Mouse (Mus musculus) lung, adult 2 months (tissue): ENCODE results near the gene Ebf1. TPM values are rescaled to one million over a fixed set of nuclear protein-coding genes. Genes with fewer than 3 reads are reported as not detected.

Experiments used
- DNase-seq: peaks from one replicate; pipeline ENCODE4 v3.0.0; 2022
- H3K4me1 ChIP-seq: fragments of 200-500 bp; 2 replicates; pipeline ENCODE4 v1.6.1; 2011; ENCODE audit warnings: low read length; ENCODE audit not compliant: control insufficient read depth, insufficient read depth
- H3K4me3 ChIP-seq: fragments of 200-500 bp; replicated peaks from 2 replicates; pipeline ENCODE3; 2011; ENCODE audit warnings: low read depth, mild to moderate bottlenecking, control low read depth, low read length; ENCODE audit errors: extremely low read depth
- CTCF ChIP-seq: fragments of 200-500 bp; IDR thresholded peaks from 2 replicates; pipeline ENCODE4 v1.5.1; 2011; ENCODE audit warnings: mild to moderate bottlenecking, low read length, control low read depth; ENCODE audit not compliant: insufficient read depth
- POLR2A ChIP-seq: fragments of 200-500 bp; IDR thresholded peaks from 2 replicates; pipeline ENCODE4 v1.6.1; 2011; ENCODE audit warnings: low read depth, mild to moderate bottlenecking, control low read depth, low read length, borderline replicate concordance; ENCODE audit errors: extremely low read depth
- WGBS: fragments of 180-500 bp; shearing (Covaris S2); methylation state at CpG from one replicate; pipeline ENCODE4 v1.1.7; 2018; 5-methylcytosine and 5-hydroxymethylcytosine counted together
- polyA plus RNA-seq: library from polyadenylated mRNA; depleted of rRNA; stranded (reverse); fragments of >200 nt; gene quantifications from 2 replicates; pipeline ENCODE4 v1.2.3, GENCODE M21; 2012

Gene Ebf1
- polyA plus RNA-seq, 1 experiment = 11.8 TPM

DNA sequence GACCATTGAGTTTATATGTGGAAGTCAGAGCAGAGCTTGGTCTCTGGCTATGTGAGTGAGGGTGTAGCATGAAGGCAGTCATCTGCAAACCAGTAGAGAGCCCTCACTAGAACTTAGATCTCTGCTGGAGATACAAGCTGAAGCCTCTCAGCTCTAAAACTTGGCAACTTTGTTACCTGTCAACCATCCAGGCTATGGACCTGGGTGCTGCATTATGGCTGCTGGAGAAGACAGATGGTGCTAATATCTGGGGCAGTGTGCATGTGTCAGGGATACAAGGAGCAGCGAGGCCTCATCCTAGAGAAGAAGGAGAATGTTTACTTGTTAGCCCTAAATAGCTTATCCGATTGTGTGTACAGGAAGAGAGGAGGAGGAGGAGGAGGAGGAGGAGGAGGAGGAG lies 159.4 kb downstream of the Ebf1 start:
- DNase-seq = no peak
- Histone ChIP-seq H3K4me3 (no peak overlapping the region), H3K4me1 (no peaks in the 10 kb centered on the region)
- no peak for TF ChIP-seq CTCF
- WGBS = 13% methylated on average over 1 of the region's 2 CpGs

DNA sequence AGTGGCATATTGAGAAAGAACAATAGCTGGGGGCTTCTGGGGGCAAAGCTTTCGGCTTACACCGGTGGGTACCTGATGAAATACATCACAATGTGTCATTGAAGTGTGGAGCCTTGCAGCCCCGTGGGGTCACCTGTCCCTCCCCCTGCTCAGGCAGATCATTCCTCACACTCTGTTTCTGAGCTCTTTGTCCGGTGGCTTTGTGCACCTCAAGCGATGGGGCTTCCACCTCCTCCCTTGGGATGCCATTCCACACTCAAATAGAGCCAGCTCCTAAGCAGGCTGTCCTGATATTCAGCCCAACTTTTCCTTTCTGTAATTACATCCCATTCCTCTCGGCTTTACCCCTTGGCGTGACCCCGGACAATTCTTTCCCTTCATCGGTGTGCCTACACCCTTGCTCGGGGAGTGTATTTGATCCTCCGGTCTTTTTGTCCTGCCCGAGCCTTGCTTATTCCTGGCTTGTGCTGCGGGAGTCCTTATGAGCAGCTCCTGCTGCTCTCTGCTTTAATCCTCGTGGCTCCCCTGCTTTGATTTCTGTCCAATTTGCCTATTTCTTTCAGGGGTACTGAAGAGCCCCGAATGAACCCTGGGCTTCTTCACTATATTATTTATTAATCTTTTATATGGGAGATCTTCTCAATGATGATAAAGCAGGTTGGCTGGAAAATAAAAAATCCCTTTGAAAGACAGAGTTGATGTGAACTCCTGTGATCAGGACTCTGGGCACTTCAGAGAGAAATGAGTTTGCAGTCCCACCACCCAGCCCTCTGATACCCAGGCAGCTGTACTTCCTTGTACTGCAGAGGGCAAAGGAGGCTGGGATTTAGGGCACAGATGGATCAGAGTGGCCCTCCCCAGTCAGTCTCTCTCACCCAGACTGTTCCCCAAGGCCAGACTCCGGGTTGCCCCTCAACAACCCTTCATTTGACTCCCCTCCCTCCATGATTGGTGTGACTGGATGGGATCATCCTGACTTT lies 160.5 kb downstream of the Ebf1 start:
- no peaks in the 10 kb centered on the region for H3K4me1 ChIP-seq
- WGBS = 71% methylated on average over 16 of the region's 16 CpGs
- TF ChIP-seq POLR2A = no peak
- TF ChIP-seq CTCF = no peak
- H3K4me3 ChIP-seq = no peak overlapping the region
- DNase-seq = no peak

DNA sequence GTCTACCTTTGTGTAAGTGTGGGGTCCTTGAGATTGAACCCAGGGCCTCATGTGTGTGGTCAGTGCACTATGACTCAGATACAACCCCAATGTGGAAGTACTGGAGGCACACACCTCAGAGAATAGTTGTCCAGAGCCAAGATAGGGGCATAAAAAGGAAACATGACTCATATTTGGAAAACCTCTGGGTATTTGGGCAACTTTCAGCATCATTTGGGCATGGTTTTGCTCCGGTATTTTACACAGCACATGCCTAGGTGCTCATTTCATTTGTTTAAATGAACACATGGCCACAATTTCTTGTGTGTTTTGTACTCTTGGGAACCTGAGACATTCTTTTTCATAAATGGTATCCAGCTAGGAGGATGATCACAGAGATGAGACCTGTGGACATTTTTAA lies 161.9 kb downstream of the Ebf1 start:
- no peak for DNase-seq
- 83% methylated on average over 1 of the region's 1 CpGs for WGBS

DNA sequence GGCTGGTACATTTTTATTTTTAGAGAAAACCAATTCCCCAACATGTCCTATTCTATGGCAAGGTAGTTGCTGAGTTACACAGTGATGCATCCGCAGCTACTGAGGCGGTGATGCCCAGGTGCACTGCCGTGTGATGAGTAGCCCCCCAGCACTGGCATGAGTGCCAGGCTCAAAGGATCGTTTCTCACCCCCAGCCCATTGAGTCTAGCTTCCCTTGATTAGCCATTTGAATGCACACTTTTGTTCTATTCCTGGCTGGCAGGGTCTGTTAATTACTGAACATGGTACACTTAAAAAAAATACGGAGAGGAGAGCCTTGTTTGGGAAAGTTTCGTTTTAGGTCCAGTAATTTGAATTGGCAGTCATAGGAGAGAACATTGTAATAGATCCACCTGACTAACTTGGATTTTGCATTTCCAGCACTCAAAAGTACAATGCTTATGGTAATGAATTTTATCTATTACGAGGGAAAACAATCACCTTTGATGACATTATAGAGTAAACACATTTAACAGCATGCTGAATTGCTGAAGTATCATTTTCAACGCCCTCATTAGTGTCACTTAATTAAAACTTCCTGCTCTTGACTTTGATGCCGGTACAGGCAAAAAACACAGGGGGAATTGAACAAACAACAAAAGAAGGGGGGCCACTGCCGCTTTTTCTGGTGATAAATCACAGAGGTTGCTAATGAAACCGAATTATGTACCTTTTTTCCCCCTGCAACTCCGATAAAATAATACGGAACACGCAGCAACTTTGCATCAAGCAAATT lies 167.3 kb downstream of the Ebf1 start:
- H3K4me3 ChIP-seq = no peak overlapping the region
- no peaks in the 10 kb centered on the region for H3K4me1 ChIP-seq
- TF ChIP-seq POLR2A (no peak), CTCF (no peak)
- WGBS = 75% methylated on average over 14 of the region's 14 CpGs
- no peak for DNase-seq

More for the DNA sequence above, 161.9 kb downstream of the Ebf1 start:
- Histone ChIP-seq H3K4me3 (no peak overlapping the region), H3K4me1 (no peaks in the 10 kb centered on the region)
- no peak for TF ChIP-seq POLR2A

DNA sequence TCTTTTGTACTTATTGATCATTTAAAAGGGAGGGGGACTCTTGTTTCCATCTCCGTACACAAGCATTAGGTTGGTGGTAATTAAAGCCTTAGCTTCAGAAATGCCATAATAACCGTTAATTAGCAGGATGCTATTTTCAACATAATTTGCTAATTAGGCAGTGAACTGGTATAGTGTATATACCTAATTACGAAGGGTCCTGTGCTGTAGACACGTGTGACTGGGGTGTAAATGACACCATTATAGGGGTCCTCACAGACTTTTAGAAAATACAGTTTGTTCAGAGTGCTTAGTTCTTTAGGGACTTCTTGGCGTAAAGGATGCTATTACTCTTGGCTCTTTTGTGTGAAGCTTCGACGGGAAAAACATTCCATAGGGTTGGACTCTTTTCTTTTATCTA lies 167.9 kb downstream of the Ebf1 start:
- DNase-seq = no peak
- TF ChIP-seq CTCF (no peak), POLR2A (no peak)
- H3K4me1 ChIP-seq = no peaks in the 10 kb centered on the region
- no peak overlapping the region for H3K4me3 ChIP-seq
- WGBS = 68% methylated on average over 7 of the region's 7 CpGs

DNA sequence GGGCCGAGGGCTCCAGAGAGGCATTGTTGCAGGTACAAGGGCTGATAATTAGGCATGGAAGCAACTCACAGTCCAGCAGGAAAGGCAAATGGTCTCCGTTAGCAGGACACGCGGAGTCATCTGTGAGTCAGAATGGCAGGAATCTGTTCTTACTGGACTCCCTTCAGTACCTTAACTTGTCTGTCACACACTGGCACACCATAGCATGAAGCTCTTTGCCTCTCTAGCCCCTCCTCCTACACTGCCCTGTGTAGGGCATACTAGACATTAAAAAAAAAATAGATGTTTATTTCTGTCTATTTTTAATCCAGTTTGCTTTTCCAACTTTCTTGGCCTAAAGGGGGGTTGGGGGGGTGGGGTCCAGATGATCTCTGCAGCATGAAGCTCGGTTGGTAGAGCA lies 168.4 kb downstream of the Ebf1 start:
- no peak for TF ChIP-seq CTCF
- TF ChIP-seq POLR2A = no peak
- DNase-seq = no peak
- WGBS = 70% methylated on average over 5 of the region's 5 CpGs

DNA sequence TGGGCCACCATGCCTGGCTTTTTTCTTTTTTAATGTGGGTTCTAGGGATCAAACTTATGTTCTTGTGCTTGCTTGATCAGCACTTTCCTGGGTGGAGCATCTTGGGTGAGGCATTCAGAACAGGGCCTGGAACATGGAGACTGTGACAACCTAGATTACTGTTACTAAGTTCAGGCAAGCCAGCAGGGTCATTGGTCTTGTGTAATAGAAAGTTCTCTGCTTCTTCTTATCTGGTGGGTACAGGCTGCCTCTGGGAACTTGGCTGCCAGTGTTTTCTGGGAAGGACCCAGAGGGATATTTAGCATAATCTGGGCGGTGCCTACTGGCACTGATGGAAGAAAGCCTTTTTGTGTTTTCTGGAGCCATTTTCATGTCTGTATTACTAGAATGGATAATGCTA lies 170.9 kb downstream of the Ebf1 start:
- no peak overlapping the region for H3K4me3 ChIP-seq
- H3K4me1 ChIP-seq = no peaks in the 10 kb centered on the region
- 91% methylated on average over 1 of the region's 1 CpGs for WGBS
- DNase-seq = no peak
- no peak for TF ChIP-seq POLR2A
- TF ChIP-seq CTCF = no peak

More for the DNA sequence above, 168.4 kb downstream of the Ebf1 start:
- no peak overlapping the region for H3K4me3 ChIP-seq
- no peaks in the 10 kb centered on the region for H3K4me1 ChIP-seq

DNA sequence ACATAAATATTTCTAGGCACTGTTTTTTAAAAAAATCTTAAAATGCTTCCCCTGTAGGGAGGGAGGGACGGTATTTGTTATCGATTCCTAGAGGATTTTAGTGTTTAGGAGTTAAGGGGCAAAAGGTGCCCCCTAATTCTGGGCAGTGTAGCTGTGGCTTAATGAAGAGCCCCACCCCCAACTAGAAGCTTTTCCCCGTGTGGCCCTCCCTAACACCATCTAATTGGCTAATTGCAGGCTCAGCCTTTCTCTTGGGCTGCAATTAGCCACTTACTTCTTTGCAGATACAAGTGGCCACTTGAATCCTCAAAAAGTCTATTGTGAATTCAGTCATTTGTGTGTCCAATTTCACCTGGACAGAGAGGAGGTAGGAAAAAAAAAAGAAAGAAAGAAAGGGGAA lies 175.7 kb downstream of the Ebf1 start:
- no peak for DNase-seq
- 28% methylated on average over 3 of the region's 3 CpGs for WGBS
- TF ChIP-seq CTCF (no peak), POLR2A (no peak)
- Histone ChIP-seq H3K4me1 (no peaks in the 10 kb centered on the region; the same call in 1 of the 2 replicates), H3K4me3 (no peak overlapping the region)

DNA sequence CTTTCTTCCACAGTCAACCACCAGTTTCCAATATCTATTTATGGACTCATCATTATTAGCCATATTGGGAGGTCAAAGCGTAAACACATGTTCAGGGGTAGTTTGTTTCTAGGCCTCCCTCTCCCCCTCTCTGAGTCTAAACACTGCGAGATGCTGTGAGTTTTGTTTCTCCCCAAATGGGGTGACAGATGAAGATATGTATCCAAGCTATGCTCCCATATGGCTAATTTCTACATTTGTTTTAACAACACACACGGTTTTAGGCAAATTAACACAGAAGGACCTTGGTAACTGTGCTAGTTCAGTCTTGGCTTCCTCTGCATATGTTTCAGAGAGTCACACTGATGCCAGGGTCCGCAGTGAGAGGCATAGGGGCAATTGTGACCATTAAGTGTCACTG lies 177.8 kb downstream of the Ebf1 start:
- no peak for TF ChIP-seq CTCF
- H3K4me3 ChIP-seq = no peak overlapping the region
- H3K4me1 ChIP-seq = no peaks in the 10 kb centered on the region; the same call in 1 of the 2 replicates
- no peak for DNase-seq
- 91% methylated on average over 4 of the region's 4 CpGs for WGBS

DNA sequence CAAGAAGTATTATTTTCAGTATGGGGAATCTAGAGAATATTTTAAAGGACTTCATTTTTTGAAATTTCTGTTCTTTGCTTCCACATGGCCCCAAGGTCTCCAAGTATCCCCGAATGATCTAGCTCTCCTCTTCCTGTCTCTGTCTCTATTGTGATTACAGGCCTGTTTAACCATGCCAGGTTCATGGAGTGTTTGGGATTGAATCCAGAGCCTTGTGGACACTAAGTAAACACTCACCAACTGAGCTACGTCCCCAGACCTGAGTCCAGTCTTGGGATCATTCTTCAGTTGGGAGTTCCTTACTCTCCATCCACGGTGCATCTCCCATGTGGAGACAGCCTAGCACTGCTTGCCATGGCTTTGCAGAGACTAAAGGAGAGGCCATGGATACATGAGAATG lies 178.7 kb downstream of the Ebf1 start:
- TF ChIP-seq POLR2A (no peak), CTCF (no peak)
- no peak for DNase-seq
- Histone ChIP-seq H3K4me3 (no peak overlapping the region), H3K4me1 (no peaks in the 10 kb centered on the region; the same call in 1 of the 2 replicates)
- WGBS = 41% methylated on average over 3 of the region's 3 CpGs
